Mouse (Mus musculus) testis, adult 10 weeks (tissue): ENCODE measurements around the gene Tmbim7. TPM values are rescaled to one million over a fixed set of nuclear protein-coding genes. Genes with fewer than 3 reads are reported as not detected.

Source experiments
- polyA plus RNA-seq: library from polyadenylated mRNA; stranded (reverse); fragments of 350-450 nt; fragmentation: Illumina TruSeq; extraction: RNeasy Lipid Tissue Mini Kit (QIAGEN cat#74804); gene quantifications from one replicate; pipeline ENCODE4 v1.2.3, GENCODE M21; 2014; ENCODE audit warnings: low read depth, low replicate concordance

Tmbim7 gene
- 589 TPM for polyA plus RNA-seq

DNA sequence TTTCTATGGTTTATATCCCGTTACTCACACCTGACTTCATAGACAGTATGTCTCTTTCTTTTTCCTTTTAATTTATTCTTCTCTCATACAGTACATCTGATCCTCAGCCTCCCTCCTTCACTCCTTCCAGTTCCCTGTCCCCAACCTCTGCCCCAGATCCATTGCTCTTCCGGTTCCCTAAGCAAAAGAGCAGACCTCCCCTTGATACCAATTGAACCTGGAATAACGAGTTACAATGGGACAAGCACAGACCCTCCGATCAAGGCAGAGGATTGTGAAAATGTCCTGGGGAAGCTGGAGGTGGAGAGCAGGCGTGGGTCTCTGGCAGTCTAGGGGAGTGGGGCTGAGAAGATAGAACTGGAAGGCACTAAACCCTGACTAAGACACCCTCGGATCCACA is at the start of gene Tmbim7:
Gene Tmbim7, plus strand, starts transcription at position 301 of the 400 bp plus-strand sequence.

DNA sequence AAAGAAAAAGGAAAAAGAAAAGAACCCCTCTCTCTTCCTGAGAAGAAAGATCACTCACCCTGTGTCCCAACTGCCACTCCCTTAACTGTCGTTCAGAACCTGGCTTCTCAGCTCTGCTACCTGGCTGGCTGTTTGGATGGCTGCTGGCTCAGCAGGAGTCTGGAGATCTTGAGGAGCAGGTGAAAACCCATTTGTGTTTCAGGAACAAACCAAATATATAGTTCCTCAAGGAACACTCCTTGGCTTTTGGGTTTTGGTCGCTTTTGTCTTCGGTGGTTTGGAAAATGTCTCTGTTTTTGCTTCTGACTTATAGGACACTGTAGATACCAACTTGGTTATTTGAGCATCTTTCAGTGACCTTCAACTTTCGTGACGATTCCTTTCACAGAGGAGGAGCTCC is 6.1 kb downstream of the Tmbim7 start, which contains the start of gene Gatad1:
Gene Gatad1, minus strand, starts transcription at position 101 of the 400 bp plus-strand sequence.

Other genes with a start within 250 kb of the Tmbim7 start
- 78.6 TPM for gene Fam133b, start 107.3 kb upstream of the Tmbim7 start, polyA plus RNA-seq
- gene 1700109H08Rik, start 79.6 kb upstream of the Tmbim7 start, polyA plus RNA-seq: 359 TPM
- gene Pex1, start 55.1 kb upstream of the Tmbim7 start, polyA plus RNA-seq: 12.3 TPM
- gene Rbm48, start 54.6 kb upstream of the Tmbim7 start, polyA plus RNA-seq: 20.2 TPM
- 304 TPM for gene Gatad1, start 6.0 kb downstream of the Tmbim7 start, polyA plus RNA-seq
- 43.3 TPM for gene Ankib1, start 151.7 kb downstream of the Tmbim7 start, polyA plus RNA-seq
- gene Krit1, start 152.0 kb downstream of the Tmbim7 start, polyA plus RNA-seq: 80.8 TPM
- gene Lrrd1, start 194.0 kb downstream of the Tmbim7 start, polyA plus RNA-seq: 101 TPM
- 12.5 TPM for gene Mterf1a, start 242.8 kb downstream of the Tmbim7 start, polyA plus RNA-seq